Mouse (Mus musculus) limb, embryonic 11.5 days (tissue): ENCODE results near the gene Hspb1. TPM values are rescaled to one million over a fixed set of nuclear protein-coding genes. Genes with fewer than 3 reads are reported as not detected.

ENCODE experiments used
- ATAC-seq: fragments of 200-750 bp; cut with Nextera tagmentation; 2 replicates; pipeline ENCODE4 v1.8.0; 2017; ENCODE audit warnings: low read depth; ENCODE audit not compliant: insufficient number of reproducible peaks, low FRiP score, low TSS enrichment
- DNase-seq: peaks from one replicate; pipeline ENCODE4 v3.0.0-alpha.2; 2015; ENCODE audit warnings: low spot score
- H3K27ac ChIP-seq: fragments of 300-500 bp; sonication (generic); replicated peaks from 2 replicates; pipeline ENCODE4 v1.5.1; 2014; ENCODE audit warnings: low read depth, mild to moderate bottlenecking, low read length
- H3K27me3 ChIP-seq: fragments of 300-500 bp; sonication (generic); 2 replicates; pipeline ENCODE4 v1.6.1; 2014; ENCODE audit warnings: mild to moderate bottlenecking, low read length, mixed read lengths; ENCODE audit not compliant: control insufficient read depth, insufficient read depth
- H3K36me3 ChIP-seq: fragments of 300-500 bp; sonication (generic); 2 replicates; pipeline ENCODE4 v1.6.1; 2014; ENCODE audit warnings: mild to moderate bottlenecking, low read length, moderate library complexity, mixed read lengths; ENCODE audit not compliant: control insufficient read depth, insufficient read depth
- H3K4me1 ChIP-seq: fragments of 300-500 bp; sonication (generic); 2 replicates; pipeline ENCODE4 v1.6.1; 2014; ENCODE audit warnings: low read length, mixed read lengths; ENCODE audit not compliant: control insufficient read depth, insufficient read depth
- H3K4me2 ChIP-seq: fragments of 300-500 bp; sonication (generic); 2 replicates; pipeline ENCODE4 v1.6.1; 2014; ENCODE audit warnings: low read depth, mild to moderate bottlenecking, moderate library complexity; ENCODE audit not compliant: severe bottlenecking
- H3K4me3 ChIP-seq: fragments of 300-500 bp; sonication (generic); 2 replicates; pipeline ENCODE4 v1.5.1; 2014; ENCODE audit warnings: low read depth, low read length
- H3K9ac ChIP-seq: fragments of 300-500 bp; sonication (generic); 2 replicates; pipeline ENCODE4 v1.6.1; 2014; ENCODE audit warnings: mild to moderate bottlenecking, low read length
- H3K9me3 ChIP-seq: fragments of 300-500 bp; sonication (generic); 2 replicates; pipeline ENCODE4 v1.6.1; 2016; ENCODE audit warnings: low read length; ENCODE audit not compliant: control insufficient read depth
- WGBS: fragments of 180-500 bp; shearing (Covaris S2); extraction: QIAGEN DNeasy Blood & Tissue Kit; methylation state at CpG from one replicate; pipeline ENCODE4 v1.1.7; 2014; 5-methylcytosine and 5-hydroxymethylcytosine counted together
- polyA plus RNA-seq: library from polyadenylated mRNA; unstranded; fragments of >200 nt; fragmentation: Nextera tagmentation; extraction: Ambion mirVana; gene quantifications from 2 replicates; pipeline ENCODE4 v1.2.1, GENCODE M21; 2014

Hspb1 gene
- polyA plus RNA-seq, result 30.7 and 35.4 TPM in 2 replicates

DNA sequence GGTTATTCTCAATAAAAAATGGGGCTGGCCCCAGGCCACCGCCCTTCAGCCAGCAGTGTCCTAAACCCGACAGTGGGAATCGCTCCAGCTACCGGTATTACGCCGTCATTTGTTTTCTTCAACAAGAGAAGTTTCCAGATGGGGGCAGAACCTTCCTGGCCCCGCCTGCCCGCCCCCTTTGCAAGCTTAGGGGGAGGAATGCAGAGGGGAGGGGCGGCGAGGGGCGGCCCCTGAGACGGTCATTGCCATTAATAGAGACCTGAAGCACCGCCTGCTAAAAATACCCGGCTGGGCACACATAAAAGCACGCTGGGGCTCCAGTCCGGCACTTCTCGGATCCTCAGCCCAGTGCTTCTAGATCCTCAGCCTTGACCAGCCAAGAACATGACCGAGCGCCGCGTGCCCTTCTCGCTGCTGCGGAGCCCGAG lies at the start of gene Hspb1:
Hspb1 (plus strand) TSS at position 245 of the 428 bp plus-strand sequence.
- Histone ChIP-seq H3K4me3 (peak within 1 kb of the TSS; percentile 21), H3K9me3 (no peaks in the 10 kb centered on the region), H3K36me3 (no peaks in the 10 kb centered on the region), H3K4me1 (no peaks in the 10 kb centered on the region), H3K27ac (no peak within 1 kb of the TSS), H3K27me3 (peaks cover 29% of the 10 kb centered on the region), H3K4me2 (peak within 1 kb of the TSS; percentile 37), H3K9ac (no peak within 1 kb of the TSS)
- DNase-seq, result peak; percentile 69
- no peak for ATAC-seq
- WGBS, result 1% methylated on average over 24 of the region's 24 CpGs

DNA sequence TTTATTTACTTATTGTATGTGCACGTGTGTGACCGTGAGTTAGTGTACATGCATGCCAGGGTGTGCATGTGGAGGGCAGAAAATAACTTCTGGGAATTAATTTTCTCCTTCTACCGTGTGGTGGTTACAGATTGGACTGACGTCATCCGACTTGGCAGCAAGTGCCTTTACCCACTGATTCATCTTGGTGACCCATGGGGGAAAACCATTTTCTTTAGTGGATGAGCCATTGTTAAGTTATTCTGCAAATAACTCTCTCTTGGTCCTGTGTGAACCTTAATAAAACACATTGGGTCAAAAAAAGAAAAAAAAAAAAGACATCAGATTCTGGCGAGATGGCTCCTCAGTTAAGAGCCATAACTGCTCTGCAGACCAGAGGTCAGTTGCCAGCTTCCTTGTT lies 46.1 kb upstream of the Hspb1 start:
- ATAC-seq (no peak), DNase-seq (no peak)
- Histone ChIP-seq H3K4me1 (no peaks in the 10 kb centered on the region), H3K9me3 (no peaks in the 10 kb centered on the region), H3K9ac (no peak overlapping the region), H3K4me2 (no peak overlapping the region), H3K27ac (no peak overlapping the region), H3K4me3 (no peak overlapping the region), H3K27me3 (no peaks in the 10 kb centered on the region), H3K36me3 (no peaks in the 10 kb centered on the region)
- WGBS, result 82% methylated on average over 6 of the region's 6 CpGs

DNA sequence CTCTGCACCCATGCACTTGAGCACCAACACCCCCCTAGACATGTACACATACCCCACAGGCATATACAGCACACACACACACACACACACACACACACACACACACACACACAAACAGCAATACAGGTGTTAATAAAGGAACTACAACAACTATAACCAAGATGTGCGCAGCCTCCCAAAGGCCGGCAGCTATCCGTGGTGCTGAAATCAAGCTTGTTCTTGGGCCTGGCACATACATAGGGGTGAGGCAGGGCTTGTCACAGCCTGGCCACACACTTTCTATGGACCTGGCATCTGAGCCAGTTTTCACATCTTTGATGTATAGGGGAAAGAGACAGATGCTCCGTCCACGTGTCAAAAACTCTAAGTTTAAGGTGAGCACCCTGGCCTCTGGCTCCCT lies 44.3 kb upstream of the Hspb1 start:
- no peaks in the 10 kb centered on the region for H3K4me1 ChIP-seq
- no peaks in the 10 kb centered on the region for H3K27me3 ChIP-seq
- H3K4me3 ChIP-seq, result no peak overlapping the region
- 20% methylated on average over 5 of the region's 5 CpGs for WGBS
- no peak overlapping the region for H3K9ac ChIP-seq
- ATAC-seq (no peak), DNase-seq (peak; percentile 82)
- no peak overlapping the region for H3K27ac ChIP-seq
- H3K36me3 ChIP-seq, result no peaks in the 10 kb centered on the region
- H3K9me3 ChIP-seq, result no peaks in the 10 kb centered on the region
- H3K4me2 ChIP-seq, result no peak overlapping the region

DNA sequence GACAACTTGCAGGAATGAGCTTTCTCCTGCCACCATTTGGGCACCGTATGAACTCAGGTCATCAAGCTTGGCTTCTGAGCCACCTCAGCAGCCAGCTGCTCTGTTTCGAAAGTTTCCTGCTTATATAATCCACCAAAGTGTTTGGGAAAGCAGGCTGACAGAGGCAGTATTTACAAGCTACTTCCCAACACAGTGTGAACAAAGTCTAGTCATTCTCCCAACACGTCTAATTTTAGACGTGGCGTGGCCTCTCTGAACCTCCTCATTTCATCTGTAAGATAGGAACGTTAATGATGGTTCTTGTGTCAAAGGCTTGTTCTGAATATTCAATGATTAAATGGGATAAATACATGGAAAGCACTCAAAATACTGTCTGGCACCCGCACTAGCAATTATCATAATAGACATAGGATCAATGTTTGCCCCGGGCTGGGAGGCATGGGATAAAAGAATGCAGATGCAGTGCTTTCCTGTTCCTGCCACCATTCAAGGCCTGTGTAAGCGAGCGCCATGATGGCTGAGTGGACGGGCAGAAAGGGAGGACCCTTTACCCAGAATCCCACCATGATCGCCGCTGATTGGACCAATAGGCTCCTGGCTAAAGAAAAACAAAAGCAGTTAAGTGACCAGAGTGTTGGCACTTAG lies 41.9 kb upstream of the Hspb1 start:
- no peaks in the 10 kb centered on the region for H3K36me3 ChIP-seq
- ATAC-seq, result no peak
- DNase-seq, result no peak
- H3K4me1 ChIP-seq, result no peaks in the 10 kb centered on the region
- H3K4me2 ChIP-seq, result no peak overlapping the region
- no peak overlapping the region for H3K27ac ChIP-seq
- WGBS, result 83% methylated on average over 13 of the region's 13 CpGs
- H3K9ac ChIP-seq, result no peak overlapping the region
- H3K4me3 ChIP-seq, result no peak overlapping the region
- H3K27me3 ChIP-seq, result peaks cover 9% of the 10 kb centered on the region; the same call in 1 of the 2 replicates
- no peaks in the 10 kb centered on the region for H3K9me3 ChIP-seq

DNA sequence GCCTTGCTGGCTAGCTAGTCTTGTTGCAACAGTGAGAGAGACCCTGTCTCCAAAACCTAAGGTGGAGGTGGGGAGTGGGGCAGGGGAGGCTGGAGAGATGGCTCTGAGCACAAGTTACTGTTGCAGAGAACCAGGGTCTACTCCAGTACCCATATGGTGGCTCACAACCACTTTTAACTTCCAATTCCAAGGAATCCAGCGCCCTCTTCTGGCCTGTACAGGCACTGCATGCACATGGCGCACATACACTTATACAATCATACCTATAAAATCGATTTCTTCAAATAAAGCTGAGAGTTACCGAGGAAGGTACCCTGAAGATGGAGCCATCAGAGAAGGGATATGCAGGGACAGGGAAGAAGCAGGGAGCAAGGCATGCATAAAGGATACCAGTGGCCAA lies 40.3 kb upstream of the Hspb1 start:
- 70% methylated on average over 4 of the region's 4 CpGs for WGBS
- Histone ChIP-seq H3K36me3 (no peaks in the 10 kb centered on the region), H3K4me1 (no peaks in the 10 kb centered on the region), H3K27me3 (peaks cover 24% of the 10 kb centered on the region), H3K4me2 (no peak overlapping the region), H3K9ac (no peak overlapping the region), H3K27ac (no peak overlapping the region), H3K9me3 (no peaks in the 10 kb centered on the region), H3K4me3 (no peak overlapping the region)
- ATAC-seq (no peak), DNase-seq (no peak)

DNA sequence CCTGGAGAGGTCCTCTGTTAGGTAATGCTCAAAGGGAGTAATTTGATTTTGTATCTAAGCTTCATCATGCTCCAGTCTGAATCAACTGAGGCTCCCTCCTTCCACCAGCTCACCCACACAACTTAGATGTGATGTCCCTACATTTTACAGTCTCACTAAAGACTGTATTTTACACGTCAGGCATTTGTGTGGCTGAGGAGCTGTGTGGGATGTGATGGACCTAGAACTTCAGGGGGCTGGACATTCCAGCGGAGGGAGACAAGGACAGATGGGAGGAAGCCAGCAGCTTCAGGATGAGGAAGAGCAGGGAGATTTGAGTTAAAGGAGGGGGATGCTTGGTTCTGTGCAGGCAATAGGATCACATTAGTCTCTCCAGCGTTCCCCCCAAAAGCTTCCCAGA lies 39.8 kb upstream of the Hspb1 start:
- Histone ChIP-seq H3K9me3 (no peaks in the 10 kb centered on the region), H3K4me2 (no peak overlapping the region), H3K27ac (no peak overlapping the region), H3K4me3 (no peak overlapping the region), H3K27me3 (peaks cover 28% of the 10 kb centered on the region), H3K4me1 (no peaks in the 10 kb centered on the region), H3K36me3 (no peaks in the 10 kb centered on the region), H3K9ac (no peak overlapping the region)
- WGBS, result 90% methylated on average over 3 of the region's 3 CpGs
- no peak for ATAC-seq
- no peak for DNase-seq

DNA sequence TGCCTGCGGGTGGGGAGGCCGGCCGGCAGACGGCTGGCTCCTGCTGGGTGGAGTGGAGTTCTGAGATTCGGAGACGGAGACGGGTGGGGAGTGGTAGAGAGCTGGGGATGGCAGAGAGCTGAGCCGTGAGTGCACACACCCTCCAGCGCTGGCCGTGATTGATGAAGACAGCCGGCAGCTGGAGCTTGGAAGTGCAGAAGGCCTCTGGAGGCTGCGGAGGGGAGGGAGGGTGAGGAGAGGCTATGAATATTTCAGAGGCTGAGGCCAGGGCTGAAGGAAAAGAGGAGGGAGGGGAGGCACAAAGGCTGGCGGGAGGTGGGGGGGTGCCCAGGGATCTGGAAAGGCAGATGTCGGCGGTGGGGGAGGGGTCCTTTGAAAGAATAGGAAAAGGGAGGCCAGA lies 36.7 kb upstream of the Hspb1 start:
- H3K4me1 ChIP-seq, result no peaks in the 10 kb centered on the region
- peak; percentile 73 for DNase-seq
- no peak overlapping the region for H3K27ac ChIP-seq

DNA sequence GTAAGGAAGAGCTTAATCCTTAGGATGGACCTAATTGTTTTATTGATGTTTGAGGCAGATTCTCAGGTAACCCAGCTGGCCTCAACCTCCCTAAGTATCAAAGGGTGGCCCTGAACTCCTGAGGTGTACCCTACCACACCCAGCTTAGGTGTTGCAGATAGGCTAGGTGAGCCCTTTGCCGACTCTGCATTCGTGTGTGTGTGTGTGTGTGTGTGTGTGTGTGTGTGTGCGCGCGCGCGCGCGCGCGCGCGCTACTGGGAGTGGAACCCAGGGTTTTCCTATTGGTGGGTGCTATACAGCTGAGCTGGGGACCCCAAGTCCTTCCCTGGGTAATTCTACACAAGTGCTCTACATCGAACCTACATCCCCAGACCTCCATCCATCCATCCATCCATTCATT lies 36.2 kb upstream of the Hspb1 start:
- Histone ChIP-seq H3K9me3 (no peaks in the 10 kb centered on the region), H3K9ac (no peak overlapping the region), H3K36me3 (no peaks in the 10 kb centered on the region), H3K4me2 (no peak overlapping the region), H3K4me3 (no peak overlapping the region), H3K4me1 (no peaks in the 10 kb centered on the region), H3K27me3 (peaks cover 58% of the 10 kb centered on the region), H3K27ac (no peak overlapping the region)
- 2% methylated on average over 14 of the region's 14 CpGs for WGBS
- DNase-seq (no peak), ATAC-seq (no peak)

More for the DNA sequence above, 36.7 kb upstream of the Hspb1 start:
- no peak overlapping the region for H3K9ac ChIP-seq
- H3K27me3 ChIP-seq, result peaks cover 53% of the 10 kb centered on the region
- H3K9me3 ChIP-seq, result no peaks in the 10 kb centered on the region
- ATAC-seq, result no peak
- H3K4me3 ChIP-seq, result no peak overlapping the region
- H3K36me3 ChIP-seq, result no peaks in the 10 kb centered on the region
- WGBS, result 0% methylated on average over 15 of the region's 15 CpGs
- no peak overlapping the region for H3K4me2 ChIP-seq

DNA sequence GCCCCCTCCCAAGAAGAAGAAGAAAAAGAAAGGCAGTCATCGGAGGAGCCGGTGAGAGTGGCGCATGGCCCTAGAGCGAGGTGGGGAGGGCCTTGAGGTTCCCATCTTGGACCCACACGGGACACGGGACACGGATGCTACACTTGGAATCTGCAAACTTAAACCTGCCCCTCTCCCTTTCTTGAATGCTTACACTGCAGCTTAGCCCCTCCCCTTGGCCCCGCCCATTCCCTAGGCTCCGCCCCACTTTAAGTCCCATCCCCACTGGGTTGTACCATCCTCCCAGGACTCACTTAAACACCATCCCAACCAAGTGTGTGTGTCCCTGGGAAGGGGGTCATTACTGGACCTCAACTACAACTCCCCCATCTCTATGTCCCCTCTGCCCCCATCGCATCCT lies 35.3 kb upstream of the Hspb1 start:
- H3K9ac ChIP-seq, result no peak overlapping the region
- DNase-seq (no peak), ATAC-seq (no peak)
- H3K4me1 ChIP-seq, result no peaks in the 10 kb centered on the region
- WGBS, result 1% methylated on average over 10 of the region's 10 CpGs
- no peak overlapping the region for H3K27ac ChIP-seq
- no peaks in the 10 kb centered on the region for H3K9me3 ChIP-seq
- H3K27me3 ChIP-seq, result peaks cover 67% of the 10 kb centered on the region
- H3K4me2 ChIP-seq, result no peak overlapping the region
- H3K4me3 ChIP-seq, result no peak overlapping the region
- no peaks in the 10 kb centered on the region for H3K36me3 ChIP-seq
